13 mouse cellular contexts compared by ENCODE assay signal in the genomic region with DNA sequence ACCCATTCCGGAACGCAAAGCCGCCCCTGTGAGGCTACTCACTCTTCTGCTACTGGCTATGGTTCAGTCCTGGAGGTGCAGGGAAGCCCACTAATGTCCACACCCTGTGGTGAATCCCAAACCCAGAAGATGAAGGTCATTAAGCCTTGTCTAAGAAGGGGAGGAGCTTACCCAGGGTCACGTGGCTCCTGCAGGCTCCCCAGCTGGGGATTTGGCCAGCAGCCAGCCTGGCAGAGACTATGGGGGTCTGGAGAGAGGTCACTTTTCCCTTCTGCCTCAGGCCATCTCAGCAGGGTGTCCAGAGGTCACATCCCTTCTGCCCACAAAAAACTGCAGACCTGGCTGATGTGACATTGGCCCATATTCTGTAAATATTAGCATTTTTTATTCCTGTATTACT.
DNase-seq lines count a peak whose midpoint lies in the region; TF ChIP-seq lines count a peak whose summit lies in the region.
"Had no signal": no experiment of that assay in that cellular context is flagged by ENCODE, and none has a peak within 500 bp of the region (broad histone marks: within the 10 kb centered on the region; RNA-seq: fewer than 3 reads in every experiment).

No protein-coding gene starts in this region.

- H3K27ac ChIP-seq in kidney, adult 2 months (ENCODE audit: insufficient read depth, low read depth, low read length) = no peak overlapping the region
- H3K27ac ChIP-seq: layer of hippocampus, adult 2 months; limb, embryonic 15.5 days had no signal

- no peaks in the 10 kb centered on the region for H3K4me1 ChIP-seq in kidney, adult 2 months (ENCODE audit: control insufficient read depth, insufficient read depth, low read length)

- H3ac ChIP-seq in C2C12 (ENCODE audit: control insufficient read depth, insufficient read length, low read depth) = no peak overlapping the region

- no peaks in the 10 kb centered on the region for H3K79me2 ChIP-seq in C2C12 (ENCODE audit: control insufficient read depth, insufficient read depth)

- no peaks in the 10 kb centered on the region for H3K36me3 ChIP-seq in kidney, adult 2 months (ENCODE audit: control insufficient read depth, insufficient read depth, low read length)
- no peaks in the 10 kb centered on the region for H3K36me3 ChIP-seq in C2C12 (ENCODE audit: control insufficient read depth, insufficient read depth)
- H3K36me3 ChIP-seq: G1E; limb, embryonic 15.5 days had no signal

- H3K27me3 ChIP-seq in kidney, adult 2 months (replicated peaks; ENCODE audit: control insufficient read depth, insufficient read depth, low read length) = no peaks in the 10 kb centered on the region
- H3K27me3 ChIP-seq in C2C12 (ENCODE audit: control insufficient read depth, insufficient read depth, insufficient read length) = peaks cover 6% of the 10 kb centered on the region

- no peaks in the 10 kb centered on the region for H3K79me3 ChIP-seq in C2C12 (ENCODE audit: low read depth)

- H3K4me3 ChIP-seq in kidney, adult 2 months (ENCODE audit: insufficient read depth, low read depth, low read length) = no peak overlapping the region
- H3K4me3 ChIP-seq in C2C12 (ENCODE audit: insufficient read depth, poor library complexity, severe bottlenecking) = no peak overlapping the region
- H3K4me3 ChIP-seq: layer of hippocampus, adult 2 months; limb, embryonic 15.5 days had no signal

- TF ChIP-seq POLR2A in kidney, adult 2 months (IDR thresholded peaks at IDR 0.05; ENCODE audit: low read depth, low read length) = no peak

- no peak for TF ChIP-seq CTCF in kidney, adult 2 months (conservative IDR thresholded peaks at IDR 0.05; ENCODE audit: insufficient read depth, insufficient read length, low read depth, low read length)
- no peak for TF ChIP-seq CTCF in C2C12 (IDR thresholded peaks at IDR 0.05; ENCODE audit: control insufficient read depth, insufficient read depth, insufficient read length)

- DNase-seq in embryo, embryonic 10 days (ENCODE audit: low spot score) = peak; percentile 24
- no peak for DNase-seq in embryo, embryonic 9.5 days (ENCODE audit: extremely low spot score)
- peak; percentile 33 for DNase-seq in kidney, postnatal 14 days
- no peak for DNase-seq in kidney, adult 2 months
- DNase-seq in lung, postnatal 10 days = peak; percentile 69
- DNase-seq in layer of hippocampus, adult 8-10 months (ENCODE audit: low spot score in 2 of 2) = no peak
- no peak for DNase-seq in layer of hippocampus, adult 9-11 months
- DNase-seq: gastrocnemius, postnatal 36 days; midbrain, embryonic 14.5 days had no signal

- 28% methylated on average over 4 of the region's 4 CpGs for WGBS in kidney, adult 2 months

TF ChIP-seq in C2C12, 6 proteins besides CTCF, POLR2A, EP300 and RAD21:
- TF ChIP-seq CEBPB (IDR thresholded peaks at IDR 0.05; ENCODE audit: low read depth) = no peak
- peak; percentile 61 for TF ChIP-seq USF1 (IDR thresholded peaks at IDR 0.05; ENCODE audit: low read depth)

Comparison
In these comparisons a context has a peak if more than half of its experiments do, and no peak if none do; other contexts are left out.
1. DNase-seq: peak in embryo, embryonic 10 days (single experiment), kidney, postnatal 14 days (single experiment) and lung, postnatal 10 days (single experiment); none in embryo, embryonic 9.5 days (single experiment), kidney, adult 2 months (single experiment), layer of hippocampus, adult 8-10 months (0 of 2) and layer of hippocampus, adult 9-11 months (single experiment).